Mouse (Mus musculus) retina, embryonic 14.5 days (tissue): ENCODE data around the gene Hist1h2bj.

ENCODE experiments used
- DNase-seq: peaks from one replicate; pipeline ENCODE4 v3.0.0-alpha.2; 2015; ENCODE audit warnings: low spot score

The Hist1h2bj gene

GRCm38 (mm10) chr13:22015479-22016450 is 27.2 kb upstream of the Hist1h2bj start:
- DNase-seq, result peak; percentile 86

DNA sequence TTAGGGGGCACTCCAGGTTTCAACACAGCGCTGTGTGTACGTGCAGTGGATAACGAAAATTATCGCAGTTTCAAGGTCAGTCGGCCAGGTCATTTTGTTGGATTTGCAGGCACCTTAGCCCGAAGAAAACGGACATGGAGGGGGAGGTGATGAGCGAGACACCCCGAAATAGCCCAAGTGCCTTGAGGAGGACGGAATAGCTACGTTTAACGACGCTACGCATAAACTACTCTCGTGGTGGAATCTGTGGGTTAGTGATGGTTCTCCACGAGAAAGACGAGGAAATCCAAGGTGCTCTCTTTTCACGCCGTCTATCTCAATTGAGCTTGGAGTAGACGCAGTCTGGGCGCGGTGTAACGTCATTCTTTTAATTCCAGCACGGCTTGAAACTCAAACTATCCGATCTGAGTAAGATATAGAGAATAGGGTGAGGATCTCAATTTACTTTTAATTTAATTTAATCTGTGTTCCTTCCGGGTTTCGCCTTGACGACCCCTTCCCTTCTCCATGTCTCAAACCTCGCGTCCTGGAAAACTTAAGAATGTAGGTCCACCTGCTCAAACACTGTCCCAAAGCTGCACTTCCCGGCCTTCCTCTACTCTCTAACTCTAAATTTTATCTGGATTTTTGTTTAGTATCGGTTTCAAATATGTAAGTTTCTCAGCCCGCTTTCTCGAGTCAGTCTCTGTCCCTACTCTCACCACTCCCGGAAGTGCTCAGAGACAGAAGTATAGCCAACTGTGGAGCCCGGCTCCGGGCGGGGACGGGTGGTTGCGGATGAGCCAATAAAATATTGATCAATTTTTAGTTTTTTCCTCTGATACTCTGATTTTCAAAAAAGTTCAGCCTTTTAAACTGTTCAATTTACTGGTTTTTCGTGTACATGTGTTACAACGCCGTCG is 22.8 kb upstream of the Hist1h2bj start:
- DNase-seq, result peak; percentile 50

DNA sequence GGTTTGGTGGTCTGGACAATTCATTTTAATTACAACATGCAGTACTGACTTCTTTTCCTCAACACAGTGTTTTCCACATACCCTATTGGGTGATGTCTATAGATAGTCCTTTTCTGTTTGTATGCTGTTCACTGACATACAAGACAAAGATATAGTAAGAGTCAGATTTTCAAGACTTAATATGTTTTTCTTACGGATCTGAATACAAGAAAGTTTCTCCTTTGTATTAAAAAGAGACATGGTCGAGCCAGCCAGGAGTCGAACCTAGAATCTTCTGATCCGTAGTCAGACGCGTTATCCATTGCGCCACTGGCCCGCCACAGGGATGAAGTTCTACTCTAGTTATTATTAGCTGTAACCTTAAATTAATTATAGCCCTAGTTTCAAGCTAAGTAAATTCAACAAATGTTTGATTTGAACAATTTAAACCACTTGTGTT is 22.1 kb upstream of the Hist1h2bj start:
- peak; percentile 86 for DNase-seq

DNA sequence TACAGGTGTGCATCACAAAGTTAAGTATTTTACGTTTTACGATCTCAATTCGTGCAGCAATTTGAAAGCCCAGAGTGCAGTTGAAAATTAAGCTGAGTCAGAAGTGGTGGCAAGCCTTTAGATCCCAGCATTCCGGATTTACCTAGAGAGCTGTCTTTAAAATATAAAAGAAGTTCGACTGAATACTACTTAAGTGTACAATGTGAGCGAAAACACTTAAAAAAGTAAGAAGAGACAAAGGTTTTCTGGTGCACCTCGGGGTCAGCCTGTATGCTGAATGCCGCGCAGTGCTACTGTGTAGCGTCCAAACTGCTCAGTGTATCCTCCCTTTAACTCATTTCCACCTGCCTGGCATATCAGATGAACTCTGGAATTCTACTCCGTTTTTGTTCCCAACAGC is 21.4 kb upstream of the Hist1h2bj start:
- DNase-seq, result peak; percentile 61

GRCm38 (mm10) chr13:22022241-22022640 is 20.8 kb upstream of the Hist1h2bj start:
- peak; percentile 92 for DNase-seq

DNA sequence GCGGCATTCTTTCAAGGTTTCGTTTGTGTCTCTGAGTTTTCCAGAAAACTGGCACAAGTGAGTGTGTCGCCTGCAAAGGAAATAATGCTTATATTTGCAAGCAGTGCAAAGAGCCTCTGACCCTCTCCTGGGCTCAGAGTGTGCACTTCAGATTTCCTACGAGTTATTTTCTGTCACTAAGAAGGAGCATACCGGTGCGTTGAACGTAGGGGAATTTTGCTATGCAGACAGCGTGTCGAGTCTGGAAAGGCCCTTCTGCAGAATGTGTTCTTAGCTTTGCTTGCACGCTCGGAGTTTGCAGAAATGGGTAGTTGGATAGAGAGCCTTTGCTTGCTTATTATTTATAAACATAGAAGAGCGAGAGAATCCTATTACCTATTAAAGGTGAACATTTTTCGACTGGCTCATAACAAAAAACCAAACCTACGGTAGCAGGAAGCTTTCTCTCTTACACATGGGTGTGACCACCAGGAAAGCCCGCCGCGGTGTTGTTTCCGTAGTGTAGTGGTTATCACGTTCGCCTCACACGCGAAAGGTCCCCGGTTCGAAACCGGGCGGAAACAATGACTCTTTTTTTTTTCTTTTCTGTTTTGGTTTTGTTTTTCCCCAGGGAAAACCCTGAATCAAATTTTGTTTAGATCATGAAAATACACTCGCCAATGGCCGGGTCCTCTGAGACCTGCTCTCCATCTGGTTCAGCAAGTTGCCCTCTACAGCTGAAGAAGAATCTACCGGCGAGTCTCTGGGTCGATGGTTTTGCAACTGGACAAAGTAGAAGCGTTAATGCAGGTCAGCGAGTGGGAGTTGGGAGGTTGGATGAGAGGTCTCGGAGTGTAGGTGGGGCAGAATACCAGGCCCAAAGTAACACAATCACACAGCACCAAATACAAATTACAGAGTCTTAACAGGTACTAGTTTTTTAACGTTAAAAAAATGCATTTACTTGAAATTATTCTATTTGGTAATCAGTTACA is 16.7 kb upstream of the Hist1h2bj start:
- peak; percentile 97 for DNase-seq

- peak; percentile 97 for DNase-seq
Measured at GRCm38 (mm10) chr13:22028673-22029460, 14.1 kb upstream of the Hist1h2bj start.

GRCm38 (mm10) chr13:22029928-22030327 is 13.1 kb upstream of the Hist1h2bj start:
- DNase-seq, result peak; percentile 66

GRCm38 (mm10) chr13:22030493-22030892 is 12.5 kb upstream of the Hist1h2bj start:
- DNase-seq, result peak; percentile 75

GRCm38 (mm10) chr13:22033741-22034442 is 9.1 kb upstream of the Hist1h2bj start:
- DNase-seq, result no peak

GRCm38 (mm10) chr13:22034443-22035266 is 8.4 kb upstream of the Hist1h2bj start:
- peak; percentile 70 for DNase-seq

DNA sequence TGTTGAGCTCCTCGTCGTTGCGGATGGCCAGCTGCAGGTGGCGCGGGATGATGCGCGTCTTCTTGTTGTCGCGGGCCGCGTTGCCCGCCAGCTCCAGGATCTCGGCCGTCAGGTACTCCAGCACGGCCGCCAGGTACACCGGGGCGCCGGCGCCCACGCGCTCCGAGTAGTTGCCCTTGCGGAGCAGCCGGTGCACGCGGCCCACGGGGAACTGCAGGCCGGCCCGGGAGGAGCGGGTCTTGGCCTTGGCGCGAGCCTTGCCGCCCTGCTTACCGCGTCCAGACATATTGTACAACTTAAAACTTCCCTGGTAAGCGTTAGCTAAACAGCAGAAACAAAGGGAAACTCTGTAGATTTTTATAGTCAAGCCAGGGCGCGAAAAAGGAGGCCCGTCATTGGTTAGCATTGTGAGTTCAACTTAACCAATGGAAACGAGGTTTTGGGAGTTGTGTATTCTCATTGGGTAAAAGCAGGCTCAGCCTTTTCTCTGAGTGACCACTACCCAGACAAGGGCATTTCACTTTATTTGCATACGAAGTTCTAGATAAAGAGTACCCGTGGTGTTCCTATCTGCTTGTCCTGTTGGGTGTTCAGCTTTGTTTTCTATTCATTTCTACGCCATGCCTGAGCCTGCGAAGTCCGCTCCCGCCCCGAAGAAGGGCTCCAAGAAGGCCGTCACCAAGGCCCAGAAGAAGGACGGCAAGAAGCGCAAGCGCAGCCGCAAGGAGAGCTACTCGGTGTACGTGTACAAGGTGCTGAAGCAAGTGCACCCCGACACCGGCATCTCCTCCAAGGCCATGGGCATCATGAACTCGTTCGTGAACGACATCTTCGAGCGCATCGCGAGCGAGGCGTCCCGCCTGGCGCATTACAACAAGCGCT is 7.5 kb upstream of the Hist1h2bj start, which contains the start of the genes Hist1h2ah and Hist1h2bk:
TSS of gene Hist1h2ah (minus strand) at position 302 of the 882 bp plus-strand sequence.
TSS of gene Hist1h2bk (plus strand) at position 604 of the 882 bp plus-strand sequence.
- peak; percentile 97 for DNase-seq

DNA sequence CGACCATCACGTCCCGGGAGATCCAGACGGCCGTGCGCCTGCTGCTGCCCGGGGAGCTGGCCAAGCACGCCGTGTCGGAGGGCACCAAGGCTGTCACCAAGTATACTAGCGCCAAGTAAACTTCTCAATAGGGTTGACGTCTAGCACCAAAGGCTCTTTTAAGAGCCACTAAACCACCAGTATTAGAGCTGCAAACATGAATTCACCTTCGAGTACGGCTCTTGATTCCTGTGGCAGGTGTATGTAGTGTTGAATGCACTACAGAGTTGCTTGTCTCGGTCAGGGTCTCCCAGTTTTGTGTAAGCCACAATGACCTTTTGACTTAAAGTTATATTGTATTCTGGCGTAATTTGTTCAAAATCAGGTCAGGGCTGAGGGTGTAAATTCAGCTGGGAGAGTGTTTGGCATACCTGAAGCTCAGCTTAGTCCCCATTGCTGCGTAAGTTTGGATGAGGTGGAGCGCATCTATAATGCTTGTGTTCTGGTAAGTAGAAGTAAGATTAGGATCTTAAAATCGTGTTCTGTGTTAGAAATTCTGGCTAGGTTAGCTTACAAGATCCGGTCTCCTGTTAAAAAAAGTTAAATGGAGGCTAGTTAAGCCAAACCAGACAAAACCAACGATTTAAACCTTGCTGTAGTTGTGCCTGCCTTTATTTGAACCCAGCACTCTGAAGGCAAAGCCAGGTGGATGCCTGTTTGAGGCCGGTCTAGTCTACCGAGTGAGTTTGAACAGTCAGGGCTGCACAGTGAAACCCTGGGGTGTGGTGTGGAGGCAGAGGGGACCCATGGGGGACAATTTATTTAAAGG is 6.7 kb upstream of the Hist1h2bj start:
- DNase-seq, result peak; percentile 62

DNA sequence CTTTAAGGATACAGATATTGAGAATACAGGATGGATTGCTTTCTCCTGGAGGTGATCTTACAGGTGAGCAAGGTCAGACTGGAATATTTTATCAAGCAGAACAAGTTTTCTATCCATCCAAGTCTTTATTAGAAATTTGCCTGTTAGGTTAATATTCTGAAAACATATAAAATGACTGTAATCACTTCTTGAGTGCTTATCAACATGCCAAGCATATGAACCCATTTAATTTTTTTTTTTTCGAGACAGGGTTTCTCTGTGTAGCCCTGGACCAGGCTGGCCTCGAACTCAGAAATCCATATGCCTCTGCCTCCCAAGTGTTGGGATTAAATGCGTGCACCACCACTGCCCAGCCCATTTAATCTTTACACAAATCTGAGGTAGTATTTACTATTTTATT is 6.0 kb upstream of the Hist1h2bj start:
- no peak for DNase-seq

DNA sequence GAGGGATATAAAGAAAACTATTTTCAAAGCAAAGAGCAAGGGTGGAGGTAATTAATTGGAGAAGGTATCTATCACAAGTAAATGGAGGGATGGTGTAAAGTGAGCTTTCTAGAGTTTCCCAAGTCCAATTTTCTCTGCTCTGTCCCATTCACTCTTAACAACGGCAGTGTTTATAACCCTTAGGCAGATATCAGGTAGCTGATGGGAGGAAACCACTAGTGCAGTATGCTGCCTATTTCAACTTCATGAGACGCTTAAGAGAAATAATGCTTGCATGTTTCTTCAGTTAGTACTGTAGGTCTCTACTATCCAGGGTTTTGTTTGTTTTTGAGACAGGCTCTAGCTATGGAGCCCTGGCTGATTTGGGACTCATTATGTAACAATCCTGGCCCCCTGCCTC is 5.6 kb upstream of the Hist1h2bj start:
- DNase-seq, result no peak

GRCm38 (mm10) chr13:22039364-22039763 is 3.6 kb upstream of the Hist1h2bj start:
- no peak for DNase-seq

GRCm38 (mm10) chr13:22039951-22040463 is 3.0 kb upstream of the Hist1h2bj start:
- no peak for DNase-seq
